Mouse (Mus musculus) ES-E14 (cell line): ENCODE data around the gene Gm10644. TPM values are rescaled to one million over a fixed set of nuclear protein-coding genes. Genes with fewer than 3 reads are reported as not detected.

Source experiments
- DNase-seq: peaks from one replicate; pipeline ENCODE4 v3.0.0-alpha.2; 2013; ENCODE audit warnings: low read depth, low spot score
- H3K27ac ChIP-seq: 2 replicates; pipeline ENCODE4 v1.5.1; 2012; ENCODE audit warnings: low read depth, mild to moderate bottlenecking, low read length, moderate library complexity, mixed read lengths; ENCODE audit not compliant: poor library complexity, insufficient read depth, severe bottlenecking
- H3K36me3 ChIP-seq: 2 replicates; pipeline ENCODE4 v1.6.1; 2012; ENCODE audit warnings: mild to moderate bottlenecking, low read length, moderate library complexity, mixed read lengths; ENCODE audit not compliant: control insufficient read depth, poor library complexity, insufficient read depth, severe bottlenecking
- H3K4me1 ChIP-seq, 2 experiments: fragments of 150-350 bp in 1 of 2; sonication (generic) in 1 of 2; 2 replicates each; pipeline ENCODE4 v1.6.1; 2012; ENCODE audit warnings: low read length in 2 of 2, mild to moderate bottlenecking in 1 of 2, mixed read lengths in 1 of 2; ENCODE audit not compliant: control insufficient read depth in 2 of 2, insufficient read depth in 2 of 2, poor library complexity in 1 of 2
- H3K4me3 ChIP-seq, 2 experiments: fragments of 150-350 bp in 1 of 2; sonication (generic) in 1 of 2; 2 replicates each; pipeline ENCODE4 v1.5.1; 2012; ENCODE audit warnings: low read length in 2 of 2, low read depth in 1 of 2, mild to moderate bottlenecking in 1 of 2, mixed read lengths in 1 of 2; ENCODE audit not compliant: insufficient read depth in 1 of 2, poor library complexity in 1 of 2, severe bottlenecking in 1 of 2
- H3K9ac ChIP-seq: 2 replicates; pipeline ENCODE4 v1.6.1; 2012; ENCODE audit warnings: low read depth, mild to moderate bottlenecking, low read length, mixed read lengths; ENCODE audit not compliant: poor library complexity, insufficient read depth, severe bottlenecking
- H3K9me3 ChIP-seq: fragments of 150-350 bp; sonication (generic); 2 replicates; pipeline ENCODE4 v1.6.1; 2012; ENCODE audit warnings: low read depth, mild to moderate bottlenecking, low read length; ENCODE audit not compliant: control insufficient read depth, insufficient read depth
- CHD2 ChIP-seq: IDR thresholded peaks from 2 replicates; pipeline ENCODE4 v1.6.1; 2014; ENCODE audit warnings: mild to moderate bottlenecking, low read depth, low read length, inconsistent platforms
- HCFC1 ChIP-seq: IDR thresholded peaks from 2 replicates; pipeline ENCODE4 v1.6.1; 2012; ENCODE audit warnings: low read length, inconsistent platforms, borderline replicate concordance; ENCODE audit not compliant: insufficient read depth
- MAFK ChIP-seq: IDR thresholded peaks from 2 replicates; pipeline ENCODE4 v1.6.1; 2014; ENCODE audit warnings: mild to moderate bottlenecking, low read depth, low read length, inconsistent platforms; ENCODE audit not compliant: insufficient read depth
- ZC3H11A ChIP-seq: IDR thresholded peaks from 2 replicates; pipeline ENCODE4 v1.6.1; 2012; ENCODE audit warnings: low read depth, mild to moderate bottlenecking, inconsistent platforms, low read length, borderline replicate concordance
- ZNF384 ChIP-seq: IDR thresholded peaks from 2 replicates; pipeline ENCODE4 v1.6.1; 2012; ENCODE audit warnings: low read depth, low read length, inconsistent platforms
- in situ Hi-C, 2 experiments: fragments of 600-800 bp; cut with MboI; formaldehyde crosslinking; loops; one replicate each; pipeline ENCODE4 v1.15.1; 2025; ENCODE audit warnings: low sequenced_read_pairs in 2 of 2, inconsistent platforms in 1 of 2; ENCODE audit not compliant: unreplicated experiment in 2 of 2
- total RNA-seq: library from RNA; depleted of rRNA; stranded (reverse); fragments of 300-350 nt; gene quantifications from 2 replicates; pipeline ENCODE4 v1.2.3, GENCODE M21; 2012

The Gm10644 gene
- total RNA-seq, 1 experiment = 1.8 TPM

- no peaks in the 10 kb centered on the region for H3K9me3 ChIP-seq
- H3K27ac ChIP-seq = no peak overlapping the region
- no peak for DNase-seq
- H3K36me3 ChIP-seq = peaks cover 56% of the 10 kb centered on the region
- H3K9ac ChIP-seq = no peak overlapping the region
- H3K4me1 ChIP-seq = 0 out of 4 replicates have a peak, but pooled peaks cover 0 to 2% of the 10 kb centered on the region in 2 experiments
- in situ Hi-C loops = no loop called here
- no peak overlapping the region for H3K4me3 ChIP-seq
- TF ChIP-seq HCFC1 (no peak), CHD2 (no peak), ZC3H11A (no peak), ZNF384 (no peak), MAFK (no peak)
Measured at GRCm38 (mm10) chr8:83922727-83923126, 32.3 kb downstream of the Gm10644 start.

- H3K9me3 ChIP-seq = no peaks in the 10 kb centered on the region
- 0 out of 4 replicates have a peak, but pooled peaks cover 0 to 2% of the 10 kb centered on the region in 2 experiments for H3K4me1 ChIP-seq
- no peak overlapping the region for H3K9ac ChIP-seq
- TF ChIP-seq ZNF384 = no peak
- TF ChIP-seq ZC3H11A = peak; percentile 39; the same call in 1 of the 2 replicates
- peak; percentile 74 for DNase-seq
- in situ Hi-C loops = no loop called here
- H3K36me3 ChIP-seq = peaks cover 56% of the 10 kb centered on the region
- H3K27ac ChIP-seq = no peak overlapping the region
- no peak overlapping the region for H3K4me3 ChIP-seq
Measured at GRCm38 (mm10) chr8:83921558-83921957, 33.4 kb downstream of the Gm10644 start.

GRCm38 (mm10) chr8:83917566-83917965 is 37.4 kb downstream of the Gm10644 start:
- Histone ChIP-seq H3K4me1 (peaks cover 0 to 16% of the 10 kb centered on the region in 2 experiments; a peak in 1 of 4 replicates), H3K27ac (no peak overlapping the region), H3K9me3 (no peaks in the 10 kb centered on the region), H3K36me3 (peaks cover 50% of the 10 kb centered on the region), H3K4me3 (no peak overlapping the region), H3K9ac (no peak overlapping the region)
- no peak for TF ChIP-seq ZNF384
- no peak for TF ChIP-seq ZC3H11A
- no peak for TF ChIP-seq MAFK
- TF ChIP-seq CHD2 = no peak
- TF ChIP-seq HCFC1 = no peak
- in situ Hi-C loops = no loop called here
- no peak for DNase-seq

DNA sequence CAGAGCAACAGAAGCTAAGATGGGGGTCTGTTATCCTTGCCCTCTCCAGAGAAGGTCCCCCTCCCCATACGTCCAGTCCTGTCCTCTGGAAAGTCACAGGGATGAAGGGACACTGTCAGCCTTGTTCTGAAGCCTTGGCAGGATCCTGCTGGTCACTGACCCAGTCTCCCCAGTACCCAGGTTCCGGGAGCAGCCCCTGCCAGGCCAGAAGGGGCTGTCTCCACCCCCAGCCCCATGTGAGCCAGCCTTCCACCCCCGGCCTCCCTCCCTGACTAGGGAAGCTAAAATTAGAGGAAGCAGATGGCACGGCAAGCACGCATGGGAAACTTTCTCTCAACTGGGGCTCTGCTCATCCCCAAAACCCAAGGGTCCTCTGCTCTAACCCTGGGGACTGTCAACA is 39.0 kb downstream of the Gm10644 start:
- H3K4me3 ChIP-seq = no peak overlapping the region
- H3K9me3 ChIP-seq = no peaks in the 10 kb centered on the region
- H3K4me1 ChIP-seq = peaks cover 0 to 16% of the 10 kb centered on the region in 2 experiments; a peak in 2 of 4 replicates
- H3K27ac ChIP-seq = no peak overlapping the region
- H3K9ac ChIP-seq = no peak overlapping the region
- TF ChIP-seq MAFK = no peak
- no peak for TF ChIP-seq HCFC1
- TF ChIP-seq ZNF384 = no peak
- TF ChIP-seq CHD2 = no peak
- in situ Hi-C loops = no loop called here
- no peak for DNase-seq
- peaks cover 42% of the 10 kb centered on the region for H3K36me3 ChIP-seq

GRCm38 (mm10) chr8:83914860-83915259 is 40.1 kb downstream of the Gm10644 start:
- TF ChIP-seq ZNF384 (no peak), HCFC1 (no peak), CHD2 (no peak), MAFK (no peak), ZC3H11A (no peak)
- in situ Hi-C loops = no loop called here
- H3K27ac ChIP-seq = no peak overlapping the region
- peaks cover 36% of the 10 kb centered on the region for H3K36me3 ChIP-seq
- H3K4me1 ChIP-seq = peaks cover 0 to 18% of the 10 kb centered on the region in 2 experiments; a peak in 2 of 4 replicates
- no peak overlapping the region for H3K4me3 ChIP-seq
- H3K9me3 ChIP-seq = no peaks in the 10 kb centered on the region
- no peak overlapping the region for H3K9ac ChIP-seq
- no peak for DNase-seq
